Mouse (Mus musculus): ENCODE data around the gene Ptprt.

DNA sequence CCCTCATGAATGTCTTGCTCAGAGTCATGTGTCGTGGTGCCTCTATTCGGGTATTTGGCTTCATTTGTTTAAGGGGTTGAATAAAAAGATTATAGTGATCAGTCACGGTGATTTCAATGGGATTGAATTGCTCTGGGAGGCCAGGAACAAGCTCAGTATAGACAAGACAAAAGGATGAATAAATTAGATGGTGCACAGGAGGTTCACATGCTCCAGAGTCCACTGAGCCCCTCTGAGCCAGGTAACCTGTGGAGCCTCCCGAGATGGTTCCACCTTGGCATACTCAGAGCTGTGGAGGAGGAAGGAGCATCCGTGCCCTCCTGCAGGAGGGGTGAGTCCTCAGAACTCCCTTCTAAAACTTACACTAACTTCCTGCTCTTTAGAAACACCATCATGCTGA, 26.0 kb downstream of the Ptprt start:
- TF ChIP-seq FLI1 (IDR thresholded peaks at IDR 0.05; ENCODE audit: low read length) = no peak
- TF ChIP-seq GATA1 (IDR thresholded peaks at IDR 0.05; ENCODE audit: borderline replicate concordance, low read length) = no peak

Measured in megakaryocyte, embryonic 14.5 days (primary cell).